Mouse (Mus musculus): ENCODE results near the gene Gdf5. TPM values are rescaled to one million over a fixed set of nuclear protein-coding genes. Genes with fewer than 3 reads are reported as not detected.

Gdf5 gene
- not detected for total RNA-seq (2023)

GRCm38 (mm10) chr2:155945124-155945523 is at the start of gene Gdf5:
Gdf5 (minus strand) TSS chr2:155945367.

GRCm38 (mm10) chr2:155956134-155957059 is 11.2 kb upstream of the Gdf5 start, which contains the start of gene Cep250:
Cep250 (plus strand) TSS chr2:155956458.

GRCm38 (mm10) chr2:155940681-155941080 is 4.5 kb downstream of the Gdf5 start, which contains the start of gene Gm15557:
Gm15557 (plus strand) TSS chr2:155940728.

GRCm38 (mm10) chr2:155929531-155930442 is 15.4 kb downstream of the Gdf5 start, which contains the start of gene Uqcc1:
Uqcc1 (minus strand) TSS chr2:155930310.

Other genes starting within 250 kb of the Gdf5 start
- gene Edem2, start 215.9 kb downstream of the Gdf5 start, total RNA-seq (2023), result 33.6 TPM
- not detected for gene Gm17581, start 209.5 kb downstream of the Gdf5 start, total RNA-seq (2023)
- gene Procr, start 194.2 kb downstream of the Gdf5 start, total RNA-seq (2023), result not detected
- gene Mmp24, start 170.0 kb downstream of the Gdf5 start, total RNA-seq (2023), result not detected
- gene BC029722, start 125.9 kb downstream of the Gdf5 start, total RNA-seq (2023), result 26.0 TPM
- gene Eif6, start 118.4 kb downstream of the Gdf5 start, total RNA-seq (2023), result 144 TPM
- gene Fam83c, start 110.5 kb downstream of the Gdf5 start, total RNA-seq (2023), result 0.47 TPM
- gene Uqcc1, start 15.1 kb downstream of the Gdf5 start, total RNA-seq (2023), result 44.3 TPM
- not detected for gene Gm15557, start 4.6 kb downstream of the Gdf5 start, total RNA-seq (2023)
- gene Cep250, start 11.1 kb upstream of the Gdf5 start, total RNA-seq (2023), result 42.1 TPM
- 1.7 TPM for gene 6430550D23Rik, start 62.6 kb upstream of the Gdf5 start, total RNA-seq (2023)
- gene Ergic3, start 62.7 kb upstream of the Gdf5 start, total RNA-seq (2023), result 58.9 TPM
- not detected for gene Fer1l4, start 107.6 kb upstream of the Gdf5 start, total RNA-seq (2023)
- 5.2 TPM for gene Spag4, start 119.8 kb upstream of the Gdf5 start, total RNA-seq (2023)
- 54.2 TPM for gene Cpne1, start 166.6 kb upstream of the Gdf5 start, total RNA-seq (2023)
- gene Rbm12, start 166.6 kb upstream of the Gdf5 start, total RNA-seq (2023), result 33.6 TPM
- 22.6 TPM for gene Gm28036, start 181.7 kb upstream of the Gdf5 start, total RNA-seq (2023)
- 59.9 TPM for gene Romo1, start 198.7 kb upstream of the Gdf5 start, total RNA-seq (2023)
- gene Nfs1, start 198.8 kb upstream of the Gdf5 start, total RNA-seq (2023), result 28.3 TPM
- 2,271 TPM for gene Rbm39, start 234.9 kb upstream of the Gdf5 start, total RNA-seq (2023)